Mouse (Mus musculus): ENCODE data around the gene Rfc2. TPM values are rescaled to one million over a fixed set of nuclear protein-coding genes. Genes with fewer than 3 reads are reported as not detected.

Gene Rfc2
- polyA plus RNA-seq, 1 experiment: 81.8 TPM

- TF ChIP-seq CTCF (IDR thresholded peaks at IDR 0.05; ENCODE audit: borderline replicate concordance, insufficient read depth, low read length): no peak
- TF ChIP-seq POLR2A (IDR thresholded peaks at IDR 0.05; ENCODE audit: low read depth, low read length): no peak
- Histone ChIP-seq H3K4me3 (ENCODE audit: insufficient read depth, low read length) (no peak overlapping the region), H3K4me1 (ENCODE audit: control insufficient read depth, insufficient read depth, low read length) (no peaks in the 10 kb centered on the region), H3K27ac (ENCODE audit: insufficient read depth, low read length) (no peak overlapping the region)
These were observed 4.5 kb upstream of the Rfc2 start for GRCm38 (mm10) chr5:134576517-134577220.

- peak overlapping the region; percentile 65 for H3K27ac ChIP-seq (ENCODE audit: insufficient read depth, low read length)
- H3K4me3 ChIP-seq (ENCODE audit: insufficient read depth, low read length): no peak overlapping the region
- H3K4me1 ChIP-seq (ENCODE audit: control insufficient read depth, insufficient read depth, low read length): no peaks in the 10 kb centered on the region
- TF ChIP-seq POLR2A (IDR thresholded peaks at IDR 0.05; ENCODE audit: low read depth, low read length) (no peak), CTCF (IDR thresholded peaks at IDR 0.05; ENCODE audit: borderline replicate concordance, insufficient read depth, low read length) (no peak)
These were observed 3.6 kb upstream of the Rfc2 start for GRCm38 (mm10) chr5:134577534-134577933.

- no peaks in the 10 kb centered on the region; the same call in 1 of the 2 replicates for H3K4me1 ChIP-seq (ENCODE audit: control insufficient read depth, insufficient read depth, low read length)
- H3K4me3 ChIP-seq (ENCODE audit: insufficient read depth, low read length): no peak overlapping the region
- TF ChIP-seq CTCF (IDR thresholded peaks at IDR 0.05; ENCODE audit: borderline replicate concordance, insufficient read depth, low read length): no peak
- no peak for TF ChIP-seq POLR2A (IDR thresholded peaks at IDR 0.05; ENCODE audit: low read depth, low read length)
- H3K27ac ChIP-seq (ENCODE audit: insufficient read depth, low read length): no peak overlapping the region
These were observed 2.0 kb upstream of the Rfc2 start for GRCm38 (mm10) chr5:134579135-134579534.

GRCm38 (mm10) chr5:134582221-134582907, 1.2 kb downstream of the Rfc2 start:
- Histone ChIP-seq H3K4me3 (ENCODE audit: insufficient read depth, low read length) (peak overlapping the region; percentile 91), H3K27ac (ENCODE audit: insufficient read depth, low read length) (no peak overlapping the region), H3K4me1 (ENCODE audit: control insufficient read depth, insufficient read depth, low read length) (no peaks in the 10 kb centered on the region; the same call in 1 of the 2 replicates)
- TF ChIP-seq CTCF (IDR thresholded peaks at IDR 0.05; ENCODE audit: borderline replicate concordance, insufficient read depth, low read length): peak; percentile 71; the same call in 1 of the 2 replicates
- peak; percentile 73 for TF ChIP-seq POLR2A (IDR thresholded peaks at IDR 0.05; ENCODE audit: low read depth, low read length)

GRCm38 (mm10) chr5:134583006-134583883, 2.1 kb downstream of the Rfc2 start:
- Histone ChIP-seq H3K27ac (ENCODE audit: insufficient read depth, low read length) (no peak overlapping the region), H3K4me3 (ENCODE audit: insufficient read depth, low read length) (peak overlapping the region; percentile 91), H3K4me1 (ENCODE audit: control insufficient read depth, insufficient read depth, low read length) (no peaks in the 10 kb centered on the region; the same call in 1 of the 2 replicates)
- TF ChIP-seq CTCF (IDR thresholded peaks at IDR 0.05; ENCODE audit: borderline replicate concordance, insufficient read depth, low read length) (no peak), POLR2A (IDR thresholded peaks at IDR 0.05; ENCODE audit: low read depth, low read length) (no peak)

- H3K4me1 ChIP-seq (ENCODE audit: control insufficient read depth, insufficient read depth, low read length): no peaks in the 10 kb centered on the region; the same call in 1 of the 2 replicates
- TF ChIP-seq CTCF (IDR thresholded peaks at IDR 0.05; ENCODE audit: borderline replicate concordance, insufficient read depth, low read length) (no peak), POLR2A (IDR thresholded peaks at IDR 0.05; ENCODE audit: low read depth, low read length) (no peak)
- H3K27ac ChIP-seq (ENCODE audit: insufficient read depth, low read length): no peak overlapping the region
- H3K4me3 ChIP-seq (ENCODE audit: insufficient read depth, low read length): peak overlapping the region; percentile 91; the same call in 1 of the 2 replicates
These were observed 2.7 kb downstream of the Rfc2 start for GRCm38 (mm10) chr5:134583884-134584213.

- Histone ChIP-seq H3K4me3 (ENCODE audit: insufficient read depth, low read length) (no peak overlapping the region), H3K27ac (ENCODE audit: insufficient read depth, low read length) (no peak overlapping the region), H3K4me1 (ENCODE audit: control insufficient read depth, insufficient read depth, low read length) (no peaks in the 10 kb centered on the region; the same call in 1 of the 2 replicates)
- TF ChIP-seq POLR2A (IDR thresholded peaks at IDR 0.05; ENCODE audit: low read depth, low read length): no peak
- no peak for TF ChIP-seq CTCF (IDR thresholded peaks at IDR 0.05; ENCODE audit: borderline replicate concordance, insufficient read depth, low read length)
These were observed 3.6 kb downstream of the Rfc2 start for GRCm38 (mm10) chr5:134584798-134585197.

GRCm38 (mm10) chr5:134589900-134590299, 8.7 kb downstream of the Rfc2 start:
- Histone ChIP-seq H3K4me1 (ENCODE audit: control insufficient read depth, insufficient read depth, low read length) (no peaks in the 10 kb centered on the region), H3K27ac (ENCODE audit: insufficient read depth, low read length) (no peak overlapping the region), H3K4me3 (ENCODE audit: insufficient read depth, low read length) (no peak overlapping the region)
- no peak for TF ChIP-seq POLR2A (IDR thresholded peaks at IDR 0.05; ENCODE audit: low read depth, low read length)
- no peak for TF ChIP-seq CTCF (IDR thresholded peaks at IDR 0.05; ENCODE audit: borderline replicate concordance, insufficient read depth, low read length)

- no peaks in the 10 kb centered on the region for H3K4me1 ChIP-seq (ENCODE audit: control insufficient read depth, insufficient read depth, low read length)
- TF ChIP-seq POLR2A (IDR thresholded peaks at IDR 0.05; ENCODE audit: low read depth, low read length): no peak
- no peak for TF ChIP-seq CTCF (IDR thresholded peaks at IDR 0.05; ENCODE audit: borderline replicate concordance, insufficient read depth, low read length)
- no peak overlapping the region for H3K4me3 ChIP-seq (ENCODE audit: insufficient read depth, low read length)
- H3K27ac ChIP-seq (ENCODE audit: insufficient read depth, low read length): no peak overlapping the region
These were observed 10.9 kb downstream of the Rfc2 start for GRCm38 (mm10) chr5:134592026-134592581.

Measured in embryonic fibroblast, embryonic 13.5 days (primary cell).